Mouse (Mus musculus) olfactory bulb, adult 2 months (tissue): ENCODE data around the gene Zc3h18.

ENCODE experiments used
- CTCF ChIP-seq: fragments of 200-500 bp; IDR thresholded peaks from 2 replicates; pipeline ENCODE4 v1.5.1; 2012; ENCODE audit warnings: low read depth, mild to moderate bottlenecking, low read length, moderate library complexity; ENCODE audit not compliant: insufficient read depth
- POLR2A ChIP-seq: fragments of 200-500 bp; IDR thresholded peaks from 2 replicates; pipeline ENCODE4 v1.6.1; 2012; ENCODE audit warnings: mild to moderate bottlenecking, low read depth, low read length, moderate library complexity; ENCODE audit not compliant: insufficient read depth

DNA sequence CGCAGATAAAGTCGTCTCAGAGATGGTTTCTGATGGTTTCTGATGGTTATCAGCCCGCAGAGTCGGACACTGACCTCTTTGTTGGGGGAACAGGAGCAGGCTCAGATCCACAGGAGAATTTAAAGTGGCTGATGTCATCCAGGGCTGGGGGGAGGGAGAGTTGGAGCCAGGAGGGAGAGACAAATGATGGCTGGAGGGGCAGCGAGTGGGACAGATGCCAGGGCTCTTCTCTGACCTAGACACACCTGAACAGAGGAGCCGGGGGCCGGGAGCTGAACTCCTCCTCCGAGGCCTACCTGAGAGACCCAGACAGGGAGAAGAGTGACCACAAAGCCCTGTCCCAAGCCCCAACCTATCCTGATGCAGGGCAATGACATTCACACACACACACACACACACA is 47.3 kb upstream of the Zc3h18 start:
- TF ChIP-seq CTCF (no peak), POLR2A (no peak)
